Comparison of ENCODE assay signal across 11 mouse cellular contexts in genomic region chr13:107371616-107372582, GRCm38 (mm10).
A peak's percentile ranks its signal among the peaks of the same experiment; 100 is the strongest.
DNase-seq lines count a peak whose midpoint lies in the region; ATAC-seq lines count a peak whose summit lies in the region.
"Had no signal": no experiment of that assay in that cellular context is flagged by ENCODE, and none has a peak within 500 bp of the region (broad histone marks: within the 10 kb centered on the region; RNA-seq: fewer than 3 reads in every experiment).

No protein-coding gene starts in this region.

- H3K4me1 ChIP-seq in forebrain, embryonic 14.5 days (ENCODE audit: control insufficient read depth, insufficient read depth, low read length) = no peaks in the 10 kb centered on the region
- H3K4me1 ChIP-seq: hindbrain, embryonic 13.5 days; limb, embryonic 13.5 days; neural tube, embryonic 12.5 days had no signal

- H3K4me3 ChIP-seq in forebrain, embryonic 14.5 days (ENCODE audit: low read depth, low read length) = no peak overlapping the region
- H3K4me3 ChIP-seq: hindbrain, embryonic 13.5 days; limb, embryonic 13.5 days; neural tube, embryonic 12.5 days had no signal

- H3K9me3 ChIP-seq in forebrain, embryonic 14.5 days (replicated peaks; ENCODE audit: control insufficient read depth, low read length) = no peaks in the 10 kb centered on the region
- H3K9me3 ChIP-seq: hindbrain, embryonic 13.5 days; limb, embryonic 13.5 days; neural tube, embryonic 12.5 days had no signal

- peak; percentile 56 for DNase-seq in left cerebral cortex, postnatal 4 days
- DNase-seq in left cerebral cortex, adult 9 months (ENCODE audit: low spot score in 2 of 2) = no peak
- peak; percentile 76 to 97 for DNase-seq in adrenal gland, adult (ENCODE audit: inconsistent age in 2 of 2, low spot score in 1 of 2)
- DNase-seq in heart, postnatal 10 days = peak; percentile 31 to 37
- DNase-seq in lung, postnatal 25 days (ENCODE audit: low spot score) = peak; percentile 57
- no peak for DNase-seq in right cerebral cortex, postnatal 4 days
- DNase-seq in forebrain, embryonic 14.5 days (ENCODE audit: low spot score) = no peak

- WGBS in forebrain, embryonic 14.5 days = 36% methylated on average over 17 of the region's 17 CpGs

- H3K27ac ChIP-seq in forebrain, embryonic 14.5 days (ENCODE audit: low read depth, low read length) = no peak overlapping the region
- H3K27ac ChIP-seq: hindbrain, embryonic 13.5 days; limb, embryonic 13.5 days; neural tube, embryonic 12.5 days had no signal

- no peak overlapping the region for H3K9ac ChIP-seq in forebrain, embryonic 14.5 days (ENCODE audit: low read length)
- H3K9ac ChIP-seq: hindbrain, embryonic 13.5 days; limb, embryonic 13.5 days; neural tube, embryonic 12.5 days had no signal

- no peak overlapping the region for H3K4me2 ChIP-seq in forebrain, embryonic 14.5 days (ENCODE audit: low read length)
- H3K4me2 ChIP-seq: hindbrain, embryonic 13.5 days; limb, embryonic 13.5 days; neural tube, embryonic 12.5 days had no signal

- H3K36me3 ChIP-seq in forebrain, embryonic 14.5 days (ENCODE audit: control insufficient read depth, insufficient read depth, low read length) = no peaks in the 10 kb centered on the region
- H3K36me3 ChIP-seq: hindbrain, embryonic 13.5 days; limb, embryonic 13.5 days; neural tube, embryonic 12.5 days had no signal

- intact Hi-C loops in left cerebral cortex, postnatal 4 days (cut with DNase I) = no loop called here
- intact Hi-C loops in heart, postnatal 10 days (cut with DNase I) = no loop called here

- no peaks in the 10 kb centered on the region for H3K27me3 ChIP-seq in forebrain, embryonic 14.5 days (replicated peaks; ENCODE audit: control insufficient read depth, insufficient read depth, low read length)
- H3K27me3 ChIP-seq: hindbrain, embryonic 13.5 days; limb, embryonic 13.5 days; neural tube, embryonic 12.5 days had no signal

- ATAC-seq in erythroid progenitor cell, adult 5-6 weeks (replicated peaks; ENCODE audit: low FRiP score, poor library complexity, severe bottlenecking) = no peak
- ATAC-seq in forebrain, embryonic 14.5 days = no peak

Comparison
In these comparisons a context has a peak if more than half of its experiments do, and no peak if none do; other contexts are left out.
1. DNase-seq: peak in left cerebral cortex, postnatal 4 days (single experiment), adrenal gland, adult (2 of 2), heart, postnatal 10 days (2 of 2) and lung, postnatal 25 days (single experiment); none in left cerebral cortex, adult 9 months (0 of 2), right cerebral cortex, postnatal 4 days (single experiment) and forebrain, embryonic 14.5 days (single experiment).